Mouse (Mus musculus) MEL (cell line): ENCODE measurements around the gene Hexim1. TPM values are rescaled to one million over a fixed set of nuclear protein-coding genes. Genes with fewer than 3 reads are reported as not detected.

ENCODE experiments used
- DNase-seq: peaks from one replicate; pipeline ENCODE4 v3.0.0; 2011; ENCODE audit warnings: low read depth, low spot score
- H3K27ac ChIP-seq: 2 replicates; pipeline ENCODE4 v1.5.1; 2012; ENCODE audit warnings: low read depth, mild to moderate bottlenecking, control low read depth, low read length, moderate library complexity; ENCODE audit not compliant: control insufficient read depth
- H3K27me3 ChIP-seq, 2 experiments: fragments of 150-350 bp in 1 of 2; sonication (generic) in 1 of 2; 2 replicates each; pipeline ENCODE4 v1.6.1; 2012; ENCODE audit warnings: low read length in 2 of 2, mild to moderate bottlenecking in 2 of 2, improper control_type of control experiment in 1 of 2, moderate library complexity in 1 of 2; ENCODE audit not compliant: insufficient read depth in 2 of 2, control insufficient read depth in 1 of 2
- H3K36me3 ChIP-seq, 2 experiments: 2 replicates each; pipeline ENCODE4 v1.6.1; 2012 to 2014; ENCODE audit warnings: low read length in 2 of 2, improper control_type of control experiment in 1 of 2, inconsistent platforms in 1 of 2, mild to moderate bottlenecking in 1 of 2; ENCODE audit not compliant: insufficient read depth in 2 of 2, control insufficient read depth in 1 of 2
- H3K4me1 ChIP-seq, 2 experiments: fragments of 150-350 bp in 1 of 2; sonication (generic) in 1 of 2; 2 replicates each; pipeline ENCODE4 v1.6.1; 2012; ENCODE audit warnings: low read length in 2 of 2, improper control_type of control experiment in 1 of 2, mild to moderate bottlenecking in 1 of 2; ENCODE audit not compliant: insufficient read depth in 2 of 2, control insufficient read depth in 1 of 2
- H3K4me3 ChIP-seq, 2 experiments: fragments of 150-350 bp in 1 of 2; sonication (generic) in 1 of 2; 2 replicates each; pipeline ENCODE4 v1.5.1; 2012; ENCODE audit warnings: low read depth in 2 of 2, low read length in 2 of 2, mild to moderate bottlenecking in 2 of 2, moderate library complexity in 2 of 2, control low read depth in 1 of 2, improper control_type of control experiment in 1 of 2; ENCODE audit not compliant: control insufficient read depth in 1 of 2, insufficient read depth in 1 of 2
- H3K79me2 ChIP-seq: 2 replicates; pipeline ENCODE4 v1.6.1; 2012; ENCODE audit warnings: mild to moderate bottlenecking, low read length, moderate library complexity; ENCODE audit not compliant: control insufficient read depth, poor library complexity, insufficient read depth
- H3K9ac ChIP-seq: 2 replicates; pipeline ENCODE4 v1.6.1; 2012; ENCODE audit warnings: low read depth, mild to moderate bottlenecking, control low read depth, low read length, moderate library complexity; ENCODE audit not compliant: control insufficient read depth, poor library complexity, severe bottlenecking
- H3K9me3 ChIP-seq: fragments of 150-350 bp; sonication (generic); replicated peaks from 2 replicates; pipeline ENCODE4 v1.6.1; 2012; ENCODE audit warnings: mild to moderate bottlenecking, low read length, improper control_type of control experiment, moderate library complexity; ENCODE audit not compliant: insufficient read depth
- BHLHE40 ChIP-seq: IDR thresholded peaks from 2 replicates; pipeline ENCODE4 v1.6.1; 2012; ENCODE audit warnings: low read depth, mild to moderate bottlenecking, inconsistent platforms, low read length, improper control_type of control experiment, borderline replicate concordance
- CHD1 ChIP-seq: IDR thresholded peaks from 2 replicates; pipeline ENCODE4 v1.6.1; 2012; ENCODE audit warnings: low read depth, mild to moderate bottlenecking, inconsistent platforms, low read length, improper control_type of control experiment
- CHD2 ChIP-seq: IDR thresholded peaks from 2 replicates; pipeline ENCODE4 v1.6.1; 2011; ENCODE audit warnings: low read length, improper control_type of control experiment
- CTCF ChIP-seq, 3 experiments: IDR thresholded peaks in 2 of 3; conservative IDR thresholded peaks in 1 of 3; 2 replicates each; pipeline ENCODE4 v1.5.1; 2011 to 2012; ENCODE audit warnings: low read length in 3 of 3, low read depth in 2 of 3, mild to moderate bottlenecking in 2 of 3, improper control_type of control experiment in 1 of 3, inconsistent platforms in 1 of 3, mixed read lengths in 1 of 3, moderate library complexity in 1 of 3; ENCODE audit not compliant: control insufficient read depth in 1 of 3, insufficient read depth in 1 of 3, poor library complexity in 1 of 3, severe bottlenecking in 1 of 3
- ELF1 ChIP-seq: IDR thresholded peaks from 2 replicates; pipeline ENCODE4 v1.6.1; 2014; ENCODE audit warnings: low read depth, mild to moderate bottlenecking, inconsistent platforms, low read length, improper control_type of control experiment, moderate library complexity
- EP300 ChIP-seq, 2 experiments: IDR thresholded peaks; 2 replicates each; pipeline ENCODE4 v1.6.1; 2011; ENCODE audit warnings: improper control_type of control experiment in 2 of 2, low read length in 2 of 2, low read depth in 1 of 2, mild to moderate bottlenecking in 1 of 2
- ETS1 ChIP-seq: IDR thresholded peaks from 2 replicates; pipeline ENCODE4 v1.6.1; 2012; ENCODE audit warnings: low read depth, mild to moderate bottlenecking, inconsistent platforms, low read length, improper control_type of control experiment, moderate library complexity
- GABPA ChIP-seq: IDR thresholded peaks from 2 replicates; pipeline ENCODE4 v1.6.1; 2012; ENCODE audit warnings: low read depth, mild to moderate bottlenecking, inconsistent platforms, low read length, improper control_type of control experiment, moderate library complexity
- GATA1 ChIP-seq: IDR thresholded peaks from 2 replicates; pipeline ENCODE4 v1.6.1; 2011; ENCODE audit warnings: low read depth, low read length, improper control_type of control experiment
- HCFC1 ChIP-seq: IDR thresholded peaks from 2 replicates; pipeline ENCODE4 v1.6.1; 2012; ENCODE audit warnings: low read depth, mild to moderate bottlenecking, inconsistent platforms, low read length, improper control_type of control experiment, moderate library complexity
- KAT2A ChIP-seq: conservative IDR thresholded peaks from 2 replicates; pipeline ENCODE4 v1.6.1; 2012; ENCODE audit warnings: low read depth, low read length, improper control_type of control experiment, inconsistent platforms
- MAX ChIP-seq: IDR thresholded peaks from 2 replicates; pipeline ENCODE4 v1.6.1; 2011; ENCODE audit warnings: low read length, improper control_type of control experiment
- MAZ ChIP-seq: IDR thresholded peaks from 2 replicates; pipeline ENCODE4 v1.6.1; 2012; ENCODE audit warnings: low read depth, mild to moderate bottlenecking, inconsistent platforms, low read length, improper control_type of control experiment
- MEF2A ChIP-seq: IDR thresholded peaks from 2 replicates; pipeline ENCODE4 v1.6.1; 2014; ENCODE audit warnings: low read depth, mild to moderate bottlenecking, inconsistent platforms, low read length, improper control_type of control experiment; ENCODE audit not compliant: poor library complexity, insufficient replicate concordance, severe bottlenecking; ENCODE audit errors: extremely low read depth
- MXI1 ChIP-seq: IDR thresholded peaks from 2 replicates; pipeline ENCODE4 v1.6.1; 2011; ENCODE audit warnings: mild to moderate bottlenecking, low read depth, low read length, improper control_type of control experiment
- MYB ChIP-seq: IDR thresholded peaks from 2 replicates; pipeline ENCODE4 v1.6.1; 2011; ENCODE audit warnings: mild to moderate bottlenecking, low read depth, low read length, improper control_type of control experiment
- MYC ChIP-seq: IDR thresholded peaks from 2 replicates; pipeline ENCODE4 v1.6.1; 2011; ENCODE audit warnings: low read depth, mild to moderate bottlenecking, low read length, improper control_type of control experiment, moderate library complexity
- NELFE ChIP-seq: IDR thresholded peaks from 2 replicates; pipeline ENCODE4 v1.6.1; 2011; ENCODE audit warnings: low read depth, low read length, improper control_type of control experiment
- NRF1 ChIP-seq: IDR thresholded peaks from 2 replicates; pipeline ENCODE4 v1.6.1; 2014; ENCODE audit warnings: low read depth, mild to moderate bottlenecking, inconsistent platforms, low read length, improper control_type of control experiment, moderate library complexity; ENCODE audit not compliant: poor library complexity, insufficient read depth, severe bottlenecking
- POLR2A ChIP-seq, 2 experiments: IDR thresholded peaks; 2 replicates each; pipeline ENCODE4 v1.6.1; 2011 to 2012; ENCODE audit warnings: low read length in 2 of 2, mild to moderate bottlenecking in 2 of 2, control low read depth in 1 of 2, improper control_type of control experiment in 1 of 2, low read depth in 1 of 2, moderate library complexity in 1 of 2; ENCODE audit not compliant: control insufficient read depth in 1 of 2, insufficient read depth in 1 of 2, poor library complexity in 1 of 2
- POLR2AphosphoS2 ChIP-seq: IDR thresholded peaks from 2 replicates; pipeline ENCODE4 v1.6.1; 2011; ENCODE audit warnings: low read length, improper control_type of control experiment
- POLR2AphosphoS5 ChIP-seq: IDR thresholded peaks from 2 replicates; pipeline ENCODE4 v1.6.1; 2012; ENCODE audit warnings: low read depth, borderline replicate concordance, mild to moderate bottlenecking, inconsistent platforms, low read length, moderate library complexity, mixed read lengths
- SIN3A ChIP-seq: IDR thresholded peaks from 2 replicates; pipeline ENCODE4 v1.6.1; 2012; ENCODE audit warnings: low read length, improper control_type of control experiment, inconsistent platforms
- SMC3 ChIP-seq: IDR thresholded peaks from 2 replicates; pipeline ENCODE4 v1.6.1; 2011; ENCODE audit warnings: low read depth, low read length, improper control_type of control experiment
- TBP ChIP-seq: IDR thresholded peaks from 2 replicates; pipeline ENCODE4 v1.8.0; 2011; ENCODE audit warnings: low read depth, low read length, improper control_type of control experiment
- TCF12 ChIP-seq: IDR thresholded peaks from 2 replicates; pipeline ENCODE4 v1.6.1; 2014; ENCODE audit warnings: low read depth, mild to moderate bottlenecking, inconsistent platforms, low read length, improper control_type of control experiment, moderate library complexity
- UBTF ChIP-seq: IDR thresholded peaks from 2 replicates; pipeline ENCODE4 v1.6.1; 2012; ENCODE audit warnings: low read depth, mild to moderate bottlenecking, inconsistent platforms, low read length, improper control_type of control experiment, moderate library complexity, borderline replicate concordance; ENCODE audit not compliant: insufficient read depth
- USF1 ChIP-seq: IDR thresholded peaks from 2 replicates; pipeline ENCODE4 v1.6.1; 2014; ENCODE audit warnings: low read depth, mild to moderate bottlenecking, inconsistent platforms, low read length, improper control_type of control experiment, moderate library complexity
- USF2 ChIP-seq, 2 experiments: IDR thresholded peaks; 2 replicates each; pipeline ENCODE4 v1.6.1; 2011 to 2012; ENCODE audit warnings: improper control_type of control experiment in 2 of 2, low read length in 2 of 2, borderline replicate concordance in 1 of 2, inconsistent platforms in 1 of 2, low read depth in 1 of 2, mild to moderate bottlenecking in 1 of 2; ENCODE audit not compliant: insufficient read depth in 1 of 2
- ZC3H11A ChIP-seq: IDR thresholded peaks from 2 replicates; pipeline ENCODE4 v1.6.1; 2012; ENCODE audit warnings: low read depth, mild to moderate bottlenecking, inconsistent platforms, low read length, improper control_type of control experiment
- ZMIZ1 ChIP-seq: IDR thresholded peaks from 2 replicates; pipeline ENCODE4 v1.6.1; 2012; ENCODE audit warnings: low read depth, mild to moderate bottlenecking, inconsistent platforms, low read length, improper control_type of control experiment, moderate library complexity
- ZNF384 ChIP-seq: IDR thresholded peaks from 2 replicates; pipeline ENCODE4 v1.6.1; 2012; ENCODE audit warnings: low read depth, mild to moderate bottlenecking, inconsistent platforms, low read length, improper control_type of control experiment
- polyA plus RNA-seq, 2 experiments: library from polyadenylated mRNA; stranded (reverse) in 1 of 2; unstranded in 1 of 2; fragments of >175 nt in 1 of 2; fragments of >200 nt in 1 of 2; gene quantifications; 2 replicates each; pipeline versions ENCODE4 v1.2.1 to v1.2.4; 2012; ENCODE audit warnings: low replicate concordance in 2 of 2, low read depth in 1 of 2; ENCODE audit not compliant: insufficient read length in 2 of 2, insufficient read depth in 1 of 2, missing spikeins in 1 of 2
- total RNA-seq: library from RNA; depleted of rRNA; stranded (reverse); fragments of 300-350 nt; gene quantifications from 2 replicates; pipeline ENCODE4 v1.2.3, GENCODE M21; 2012; rRNA removed

Hexim1 gene
- total RNA-seq: 17.3 and 18.4 TPM in 2 replicates
- polyA plus RNA-seq: 10 to 100 TPM in 1 of 2 experiments, not detected in 1; 25.4 TPM

GRCm38 (mm10) chr11:103116008-103116818, at the start of gene Hexim1:
Gene Hexim1, plus strand, starts transcription at chr11:103116231.
- Histone ChIP-seq H3K27me3 (no peaks in the 10 kb centered on the region), H3K4me3 (peak within 1 kb of the TSS; percentile 61 to 85), H3K4me1 (peaks cover 7 to 8% of the 10 kb centered on the region in 2 experiments; a peak in 3 of 4 replicates), H3K36me3 (peaks cover 0 to 16% of the 10 kb centered on the region in 2 experiments; a peak in 2 of 4 replicates), H3K9me3 (no peaks in the 10 kb centered on the region), H3K9ac (peak within 1 kb of the TSS; percentile 96), H3K79me2 (peaks cover 29% of the 10 kb centered on the region), H3K27ac (peak within 1 kb of the TSS; percentile 95)
- peak; percentile 46; the same call in 1 of the 2 replicates for TF ChIP-seq ETS1
- TF ChIP-seq CTCF (IDR thresholded peaks at IDR 0.05 in 2 of 3, conservative IDR thresholded peaks at IDR 0.05 in 1 of 3; ENCODE audit: control insufficient read depth in 1 of 3, insufficient read depth in 1 of 3, low read depth in 2 of 3, low read length in 3 of 3, poor library complexity in 1 of 3, severe bottlenecking in 1 of 3): no peak
- TF ChIP-seq ZMIZ1: peak; percentile 100
- no peak for TF ChIP-seq GABPA
- TF ChIP-seq POLR2A (IDR thresholded peaks at IDR 0.05; ENCODE audit: control insufficient read depth in 1 of 2, insufficient read depth in 1 of 2, low read depth in 1 of 2, low read length in 2 of 2, poor library complexity in 1 of 2): peak; percentile 99 to 100
- TF ChIP-seq ZC3H11A: no peak
- TF ChIP-seq KAT2A: peak; percentile 77; the same call in 1 of the 2 replicates
- no peak for TF ChIP-seq SMC3
- TF ChIP-seq MYB: peak; percentile 78
- peak in 1 of 2 experiments; percentile 54; a peak in 1 of 4 replicates for TF ChIP-seq EP300 (IDR thresholded peaks at IDR 0.05; ENCODE audit: low read depth in 1 of 2, low read length in 2 of 2)
- TF ChIP-seq HCFC1: peak; percentile 93
- TF ChIP-seq MAZ: peak; percentile 99
- TF ChIP-seq TCF12: peak; percentile 88
- TF ChIP-seq UBTF: peak; percentile 95; the same call in 1 of the 2 replicates
- TF ChIP-seq CHD1: 0 out of 2 replicates have a peak, but pooled peaks have one; percentile 14
- no peak for TF ChIP-seq MAX
- TF ChIP-seq TBP: peak; percentile 98
- TF ChIP-seq USF1: peak; percentile 67
- TF ChIP-seq NRF1: peak; percentile 100
- TF ChIP-seq MYC: peak; percentile 1; the same call in 1 of the 2 replicates
- peak; percentile 99 for TF ChIP-seq NELFE
- TF ChIP-seq ZNF384: peak; percentile 62
- no peak for TF ChIP-seq GATA1
- TF ChIP-seq ELF1: peak; percentile 93
- TF ChIP-seq POLR2AphosphoS2: peak; percentile 100
- TF ChIP-seq POLR2AphosphoS5: peak; percentile 95
- TF ChIP-seq MEF2A: no peak
- TF ChIP-seq SIN3A: peak; percentile 84
- TF ChIP-seq MXI1: no peak
- TF ChIP-seq BHLHE40: peak; percentile 23; the same call in 1 of the 2 replicates
- no peak for TF ChIP-seq CHD2
- no peak for TF ChIP-seq USF2 (IDR thresholded peaks at IDR 0.05; ENCODE audit: borderline replicate concordance in 1 of 2, insufficient read depth in 1 of 2, low read depth in 1 of 2, low read length in 2 of 2)
- peak; percentile 100 for DNase-seq
